Mouse (Mus musculus): Measurements from ENCODE around the gene Plod2. TPM values are rescaled to one million over a fixed set of nuclear protein-coding genes. Genes with fewer than 3 reads are reported as not detected.
A peak's percentile ranks its signal among the peaks of the same experiment; 100 is the strongest.

Gene Plod2
- 42.0 and 42.2 TPM in 2 replicates for polyA plus RNA-seq (2015; fragmentation: Nextera tagmentation; extraction: Ambion mirVana)

- Histone ChIP-seq H3K9ac (ENCODE audit: low read depth, low read length) (peak within 1 kb of the TSS; percentile 86), H3K9me3 (ENCODE audit: control insufficient read depth, low read length) (no peaks in the 10 kb centered on the region), H3K27me3 (replicated peaks; ENCODE audit: control insufficient read depth, insufficient read depth, low read length) (no peaks in the 10 kb centered on the region), H3K4me2 (ENCODE audit: low read depth, low read length) (peak within 1 kb of the TSS; percentile 68), H3K4me3 (ENCODE audit: low read length) (peak within 1 kb of the TSS; percentile 87), H3K27ac (ENCODE audit: low read length) (peak within 1 kb of the TSS; percentile 89), H3K4me1 (ENCODE audit: control insufficient read depth, insufficient read depth, low read length) (peaks cover 15% of the 10 kb centered on the region), H3K36me3 (ENCODE audit: control insufficient read depth, insufficient read depth, low read length) (no peaks in the 10 kb centered on the region)
- ATAC-seq: peak; percentile 94
- WGBS: under 1% methylated on average over 47 of the region's 67 CpGs
Measured at GRCm38 (mm10) chr9:92541977-92542561, at the start of gene Plod2. Gene Plod2, plus strand, starts transcription at chr9:92542223.

- no peak overlapping the region for H3K4me2 ChIP-seq (ENCODE audit: low read depth, low read length)
- 46% methylated on average over 12 of the region's 12 CpGs for WGBS
- H3K27me3 ChIP-seq (replicated peaks; ENCODE audit: control insufficient read depth, insufficient read depth, low read length): no peaks in the 10 kb centered on the region
- no peak overlapping the region for H3K4me3 ChIP-seq (ENCODE audit: low read length)
- H3K4me1 ChIP-seq (ENCODE audit: control insufficient read depth, insufficient read depth, low read length): no peaks in the 10 kb centered on the region
- H3K9ac ChIP-seq (ENCODE audit: low read depth, low read length): no peak overlapping the region
- H3K9me3 ChIP-seq (ENCODE audit: control insufficient read depth, low read length): no peaks in the 10 kb centered on the region
- H3K27ac ChIP-seq (ENCODE audit: low read length): no peak overlapping the region
- H3K36me3 ChIP-seq (ENCODE audit: control insufficient read depth, insufficient read depth, low read length): no peaks in the 10 kb centered on the region
- peak; percentile 59 for ATAC-seq
Measured at GRCm38 (mm10) chr9:92499710-92500410, 42.2 kb upstream of the Plod2 start.

- H3K27me3 ChIP-seq (replicated peaks; ENCODE audit: control insufficient read depth, insufficient read depth, low read length): no peaks in the 10 kb centered on the region
- peak; percentile 71 for ATAC-seq
- H3K9me3 ChIP-seq (ENCODE audit: control insufficient read depth, low read length): no peaks in the 10 kb centered on the region
- H3K4me3 ChIP-seq (ENCODE audit: low read length): no peak overlapping the region
- H3K4me1 ChIP-seq (ENCODE audit: control insufficient read depth, insufficient read depth, low read length): no peaks in the 10 kb centered on the region
- H3K36me3 ChIP-seq (ENCODE audit: control insufficient read depth, insufficient read depth, low read length): no peaks in the 10 kb centered on the region
- no peak overlapping the region for H3K9ac ChIP-seq (ENCODE audit: low read depth, low read length)
- 49% methylated on average over 3 of the region's 3 CpGs for WGBS
- H3K27ac ChIP-seq (ENCODE audit: low read length): no peak overlapping the region
- no peak overlapping the region for H3K4me2 ChIP-seq (ENCODE audit: low read depth, low read length)
Measured at GRCm38 (mm10) chr9:92504256-92504655, 37.8 kb upstream of the Plod2 start.

GRCm38 (mm10) chr9:92504889-92505288 is 37.1 kb upstream of the Plod2 start:
- H3K27ac ChIP-seq (ENCODE audit: low read length): no peak overlapping the region
- H3K4me1 ChIP-seq (ENCODE audit: control insufficient read depth, insufficient read depth, low read length): no peaks in the 10 kb centered on the region
- no peak overlapping the region for H3K9ac ChIP-seq (ENCODE audit: low read depth, low read length)
- WGBS: 55% methylated on average over 1 of the region's 1 CpGs
- no peaks in the 10 kb centered on the region for H3K9me3 ChIP-seq (ENCODE audit: control insufficient read depth, low read length)
- H3K4me2 ChIP-seq (ENCODE audit: low read depth, low read length): no peak overlapping the region
- H3K36me3 ChIP-seq (ENCODE audit: control insufficient read depth, insufficient read depth, low read length): no peaks in the 10 kb centered on the region
- ATAC-seq: no peak
- no peaks in the 10 kb centered on the region for H3K27me3 ChIP-seq (replicated peaks; ENCODE audit: control insufficient read depth, insufficient read depth, low read length)
- no peak overlapping the region for H3K4me3 ChIP-seq (ENCODE audit: low read length)

GRCm38 (mm10) chr9:92511696-92512095 is 30.3 kb upstream of the Plod2 start:
- Histone ChIP-seq H3K9ac (ENCODE audit: low read depth, low read length) (no peak overlapping the region), H3K4me2 (ENCODE audit: low read depth, low read length) (no peak overlapping the region)
- ATAC-seq: no peak

GRCm38 (mm10) chr9:92517036-92517435 is 25.0 kb upstream of the Plod2 start:
- Histone ChIP-seq H3K4me1 (ENCODE audit: control insufficient read depth, insufficient read depth, low read length) (no peaks in the 10 kb centered on the region), H3K9ac (ENCODE audit: low read depth, low read length) (no peak overlapping the region), H3K9me3 (ENCODE audit: control insufficient read depth, low read length) (peaks cover 5% of the 10 kb centered on the region; the same call in 1 of the 2 replicates), H3K27me3 (replicated peaks; ENCODE audit: control insufficient read depth, insufficient read depth, low read length) (no peaks in the 10 kb centered on the region), H3K4me3 (ENCODE audit: low read length) (no peak overlapping the region), H3K4me2 (ENCODE audit: low read depth, low read length) (no peak overlapping the region), H3K36me3 (ENCODE audit: control insufficient read depth, insufficient read depth, low read length) (no peaks in the 10 kb centered on the region), H3K27ac (ENCODE audit: low read length) (no peak overlapping the region)
- ATAC-seq: no peak
- 94% methylated on average over 12 of the region's 12 CpGs for WGBS

More at GRCm38 (mm10) chr9:92511696-92512095, 30.3 kb upstream of the Plod2 start:
- H3K4me1 ChIP-seq (ENCODE audit: control insufficient read depth, insufficient read depth, low read length): no peaks in the 10 kb centered on the region
- no peak overlapping the region for H3K4me3 ChIP-seq (ENCODE audit: low read length)
- H3K36me3 ChIP-seq (ENCODE audit: control insufficient read depth, insufficient read depth, low read length): no peaks in the 10 kb centered on the region
- H3K27me3 ChIP-seq (replicated peaks; ENCODE audit: control insufficient read depth, insufficient read depth, low read length): no peaks in the 10 kb centered on the region
- no peaks in the 10 kb centered on the region; the same call in 1 of the 2 replicates for H3K9me3 ChIP-seq (ENCODE audit: control insufficient read depth, low read length)
- no peak overlapping the region for H3K27ac ChIP-seq (ENCODE audit: low read length)

GRCm38 (mm10) chr9:92520751-92521150 is 21.3 kb upstream of the Plod2 start:
- ATAC-seq: no peak
- Histone ChIP-seq H3K27ac (ENCODE audit: low read length) (no peak overlapping the region), H3K9me3 (ENCODE audit: control insufficient read depth, low read length) (peaks cover 5% of the 10 kb centered on the region; the same call in 1 of the 2 replicates), H3K36me3 (ENCODE audit: control insufficient read depth, insufficient read depth, low read length) (no peaks in the 10 kb centered on the region), H3K4me3 (ENCODE audit: low read length) (no peak overlapping the region), H3K27me3 (replicated peaks; ENCODE audit: control insufficient read depth, insufficient read depth, low read length) (no peaks in the 10 kb centered on the region), H3K9ac (ENCODE audit: low read depth, low read length) (no peak overlapping the region), H3K4me2 (ENCODE audit: low read depth, low read length) (no peak overlapping the region), H3K4me1 (ENCODE audit: control insufficient read depth, insufficient read depth, low read length) (no peaks in the 10 kb centered on the region)
- WGBS: 90% methylated on average over 10 of the region's 10 CpGs

- Histone ChIP-seq H3K27me3 (replicated peaks; ENCODE audit: control insufficient read depth, insufficient read depth, low read length) (no peaks in the 10 kb centered on the region), H3K4me2 (ENCODE audit: low read depth, low read length) (no peak overlapping the region), H3K9me3 (ENCODE audit: control insufficient read depth, low read length) (no peaks in the 10 kb centered on the region), H3K4me3 (ENCODE audit: low read length) (no peak overlapping the region), H3K36me3 (ENCODE audit: control insufficient read depth, insufficient read depth, low read length) (no peaks in the 10 kb centered on the region), H3K27ac (ENCODE audit: low read length) (no peak overlapping the region), H3K4me1 (ENCODE audit: control insufficient read depth, insufficient read depth, low read length) (no peaks in the 10 kb centered on the region), H3K9ac (ENCODE audit: low read depth, low read length) (no peak overlapping the region)
- 78% methylated on average over 4 of the region's 4 CpGs for WGBS
- ATAC-seq: no peak
Measured at GRCm38 (mm10) chr9:92524506-92524905, 17.5 kb upstream of the Plod2 start.

GRCm38 (mm10) chr9:92530055-92530454 is 12.0 kb upstream of the Plod2 start:
- H3K4me1 ChIP-seq (ENCODE audit: control insufficient read depth, insufficient read depth, low read length): no peaks in the 10 kb centered on the region
- H3K4me2 ChIP-seq (ENCODE audit: low read depth, low read length): no peak overlapping the region
- H3K4me3 ChIP-seq (ENCODE audit: low read length): no peak overlapping the region
- no peaks in the 10 kb centered on the region for H3K27me3 ChIP-seq (replicated peaks; ENCODE audit: control insufficient read depth, insufficient read depth, low read length)
- no peaks in the 10 kb centered on the region for H3K9me3 ChIP-seq (ENCODE audit: control insufficient read depth, low read length)
- 85% methylated on average over 3 of the region's 3 CpGs for WGBS
- H3K9ac ChIP-seq (ENCODE audit: low read depth, low read length): no peak overlapping the region
- H3K27ac ChIP-seq (ENCODE audit: low read length): no peak overlapping the region
- no peak for ATAC-seq
- no peaks in the 10 kb centered on the region for H3K36me3 ChIP-seq (ENCODE audit: control insufficient read depth, insufficient read depth, low read length)
